Mouse (Mus musculus) G1E-ER4 (cell line): ENCODE measurements around the gene Mesp1. TPM values are rescaled to one million over a fixed set of nuclear protein-coding genes. Genes with fewer than 3 reads are reported as not detected.

Experiments
- GATA1 ChIP-seq: IDR thresholded peaks from one replicate; pipeline ENCODE4 v1.8.0; 2012; ENCODE audit warnings: low read length, inconsistent platforms
- polyA plus RNA-seq: library from polyadenylated mRNA; stranded (reverse); fragments of >175 nt; gene quantifications from 2 replicates; pipeline ENCODE4 v1.2.3, GENCODE M21; 2012

Gene Mesp1
- polyA plus RNA-seq, 1 experiment, result not detected

DNA sequence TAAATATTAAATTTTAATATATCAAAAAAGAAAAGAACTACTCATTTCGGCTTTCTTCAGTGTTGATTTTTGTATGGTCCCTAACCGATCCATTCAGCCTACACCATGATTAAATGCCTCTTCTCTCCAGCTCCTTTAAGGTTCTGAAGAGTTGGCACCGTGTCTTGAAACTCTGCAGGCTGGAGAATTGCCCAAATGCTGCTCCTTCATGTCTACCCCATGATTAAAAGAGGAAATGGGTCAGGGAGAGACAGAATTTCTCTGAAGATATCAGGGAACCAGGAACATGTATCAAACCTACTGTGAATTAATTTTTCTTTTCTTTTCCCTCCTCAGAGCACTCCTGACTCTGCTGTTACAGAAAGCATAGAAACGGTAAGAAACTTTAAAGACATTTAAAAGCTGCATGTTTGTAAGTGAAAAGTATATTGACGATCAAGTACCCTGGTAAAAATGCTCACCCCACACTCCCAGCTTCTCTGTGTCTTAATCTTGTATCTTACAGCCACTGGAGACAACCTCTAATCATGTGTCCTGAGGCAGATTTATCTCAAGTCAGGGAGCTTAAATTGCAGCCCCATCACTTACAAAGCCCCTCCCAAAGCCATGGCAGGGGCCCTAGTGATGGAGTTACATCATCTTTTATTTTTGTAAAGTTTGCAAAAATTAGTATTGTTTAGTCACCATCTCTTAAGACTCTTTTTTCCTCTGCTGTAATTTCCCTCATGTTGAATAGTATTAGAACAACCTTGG is 32.3 kb downstream of the Mesp1 start:
- no peak for TF ChIP-seq GATA1

DNA sequence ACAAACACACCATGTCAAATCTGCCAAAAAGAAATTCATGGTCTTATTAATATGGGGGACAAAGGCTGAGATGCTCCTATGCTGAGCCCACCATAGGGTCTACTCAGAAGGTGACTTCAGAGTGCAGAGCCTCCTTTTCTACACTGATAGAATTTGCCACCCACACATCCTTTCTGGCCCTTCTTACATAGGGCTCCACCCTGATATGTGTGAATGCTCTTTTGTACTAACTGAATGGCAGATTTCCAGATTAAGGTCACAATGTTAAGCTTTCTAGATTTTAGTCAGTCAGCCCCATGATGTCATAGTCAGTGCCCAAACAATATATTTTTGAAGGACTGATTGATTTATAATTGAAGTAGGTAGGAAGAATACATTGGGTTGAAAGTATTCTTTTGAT is 33.8 kb downstream of the Mesp1 start:
- no peak for TF ChIP-seq GATA1

GRCm38 (mm10) chr7:79758176-79758575 is 35.4 kb downstream of the Mesp1 start:
- no peak for TF ChIP-seq GATA1

- TF ChIP-seq GATA1, result no peak
Observed at GRCm38 (mm10) chr7:79756334-79756733, 37.3 kb downstream of the Mesp1 start.

- no peak for TF ChIP-seq GATA1
Observed at GRCm38 (mm10) chr7:79749511-79749910, 44.1 kb downstream of the Mesp1 start.

DNA sequence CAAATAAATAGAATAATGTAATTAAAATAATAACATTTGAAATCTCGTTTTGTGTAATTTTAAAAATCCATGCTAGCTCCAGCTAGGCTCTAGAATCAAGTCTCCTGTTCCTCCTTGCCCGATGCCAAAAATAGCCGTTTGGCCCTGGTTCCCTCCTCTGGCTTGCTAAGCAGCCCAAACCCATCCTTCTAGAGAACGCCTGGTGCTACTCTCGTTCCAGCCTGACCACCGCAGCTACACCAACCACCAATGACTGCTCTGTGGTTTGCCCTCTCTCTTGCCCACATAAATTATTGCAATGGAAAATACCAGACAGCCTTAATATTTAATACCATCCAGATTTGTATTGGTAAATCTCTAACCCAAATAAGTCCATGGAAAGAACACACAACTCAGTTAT is 45.9 kb downstream of the Mesp1 start:
- no peak for TF ChIP-seq GATA1

DNA sequence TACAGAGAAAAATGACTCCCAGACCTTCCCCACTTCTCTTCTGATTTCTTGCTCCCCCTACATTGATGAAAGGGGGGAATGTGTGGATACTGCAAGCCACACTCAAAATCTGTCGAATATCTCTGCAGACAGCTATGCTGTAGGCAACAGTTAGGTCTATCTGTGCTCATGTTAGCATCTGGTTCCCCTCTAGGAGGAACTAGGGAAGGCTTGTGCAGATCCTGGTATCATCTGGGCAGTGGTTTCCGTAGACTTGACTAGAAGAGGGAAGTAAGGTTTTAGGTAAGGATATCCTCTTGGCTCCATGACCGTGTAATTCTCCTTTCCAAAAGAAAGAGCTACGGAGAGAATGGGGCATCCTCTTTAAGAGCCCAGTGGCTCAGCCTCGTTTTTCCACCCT is 49.0 kb downstream of the Mesp1 start:
- TF ChIP-seq GATA1, result no peak

GRCm38 (mm10) chr7:79744051-79744450 is 49.5 kb downstream of the Mesp1 start:
- no peak for TF ChIP-seq GATA1

GRCm38 (mm10) chr7:79742659-79743536 is 50.7 kb downstream of the Mesp1 start, which contains the start of the genes Pex11a and Wdr93:
Gene Pex11a (minus strand): TSS chr7:79743131.
Gene Wdr93 (plus strand): TSS chr7:79743163.
- no peak for TF ChIP-seq GATA1

- TF ChIP-seq GATA1, result no peak
Observed at GRCm38 (mm10) chr7:79742277-79742658, 51.3 kb downstream of the Mesp1 start.

Other genes with a start within 250 kb of the Mesp1 start
- gene Rhcg, start 176.1 kb downstream of the Mesp1 start, polyA plus RNA-seq, result not detected in 2 replicates
- gene Ticrr, start 133.6 kb downstream of the Mesp1 start, polyA plus RNA-seq, result 18.2 and 19.3 TPM in 2 replicates
- 26.8 and 31.4 TPM in 2 replicates for gene Kif7, start 78.1 kb downstream of the Mesp1 start, polyA plus RNA-seq
- not detected in 2 replicates for gene Plin1, start 60.9 kb downstream of the Mesp1 start, polyA plus RNA-seq
- gene Pex11a, start 50.7 kb downstream of the Mesp1 start, polyA plus RNA-seq, result 4.3 and 5.5 TPM in 2 replicates
- 0.03 TPM in 1 of 2 replicates, not detected in the other for gene Wdr93, start 50.6 kb downstream of the Mesp1 start, polyA plus RNA-seq
- gene Mesp2, start 16.9 kb upstream of the Mesp1 start, polyA plus RNA-seq, result not detected in 2 replicates
- gene Anpep, start 67.3 kb upstream of the Mesp1 start, polyA plus RNA-seq, result not detected in 2 replicates
- gene Ap3s2, start 126.9 kb upstream of the Mesp1 start, polyA plus RNA-seq, result 10.0 and 11.9 TPM in 2 replicates
- not detected in 2 replicates for gene Arpin, start 141.6 kb upstream of the Mesp1 start, polyA plus RNA-seq
- gene Zfp710, start 231.0 kb upstream of the Mesp1 start, polyA plus RNA-seq, result 38.7 and 39.3 TPM in 2 replicates